Mouse (Mus musculus): ENCODE data around the gene Pifo.

GRCm38 (mm10) chr3:105971831-105972446 is 42.5 kb downstream of the Pifo start:
- TF ChIP-seq POLR2A (IDR thresholded peaks at IDR 0.05; ENCODE audit: insufficient read depth, low read depth, low read length): no peak
- no peak for TF ChIP-seq CTCF (IDR thresholded peaks at IDR 0.05; ENCODE audit: insufficient read depth, low read depth, low read length)
